Mouse (Mus musculus): ENCODE measurements around the gene Bag1.
"Not testable (repeated sequence)": the region's sequence is repeated elsewhere in the genome, so short reads cannot be mapped to it uniquely, and the experiment has no call there.

Gene Bag1

GRCm38 (mm10) chr4:40934369-40934768 lies 13.7 kb downstream of the Bag1 start:
- DNase-seq = not testable (repeated sequence)

DNA sequence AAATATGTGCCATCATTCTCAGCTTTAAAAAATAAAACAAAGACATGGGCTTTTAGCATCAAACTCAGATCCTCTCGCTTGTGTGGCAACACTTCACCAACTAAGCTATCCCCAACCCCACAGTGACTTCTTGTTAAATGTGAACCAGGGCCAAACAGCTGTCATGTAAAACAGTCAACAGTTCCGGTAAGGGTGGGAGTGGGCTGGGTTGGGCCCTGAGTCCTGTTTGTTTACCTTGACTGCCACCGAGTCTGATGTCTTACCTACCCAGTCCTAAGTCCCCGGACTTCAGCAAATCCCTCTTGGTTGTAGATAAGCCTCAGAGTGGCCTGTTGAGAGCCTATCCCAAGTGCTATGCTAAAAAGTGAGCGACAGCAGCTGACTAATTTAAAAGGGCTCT lies 14.4 kb downstream of the Bag1 start:
- no peak for DNase-seq

GRCm38 (mm10) chr4:40929046-40929445 lies 19.0 kb downstream of the Bag1 start:
- DNase-seq = no peak

GRCm38 (mm10) chr4:40925568-40925967 lies 22.5 kb downstream of the Bag1 start:
- no peak for DNase-seq

- DNase-seq = no peak
Observed at GRCm38 (mm10) chr4:40923087-40923651, 24.9 kb downstream of the Bag1 start.

GRCm38 (mm10) chr4:40921288-40921687 lies 26.8 kb downstream of the Bag1 start:
- DNase-seq = no peak

DNA sequence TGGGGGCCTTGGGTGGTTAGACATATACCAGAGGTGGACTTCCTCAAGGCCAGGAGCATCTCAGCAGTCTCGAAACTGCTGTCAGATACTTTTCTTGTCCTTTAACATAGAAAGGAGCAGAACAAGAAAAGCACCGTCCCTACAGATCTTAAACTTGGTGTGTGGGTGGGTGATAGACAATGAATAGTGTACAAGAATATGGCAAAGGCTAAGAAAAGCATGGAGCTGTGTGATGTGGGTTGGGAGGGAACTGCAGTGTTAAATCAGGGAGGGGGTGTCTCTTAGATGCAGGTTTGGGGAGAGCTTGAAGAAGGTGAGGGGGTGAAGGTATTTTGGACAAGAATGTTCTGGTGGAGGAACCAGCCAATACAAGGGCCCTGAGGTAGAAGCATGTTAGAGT lies 27.5 kb downstream of the Bag1 start:
- no peak for DNase-seq

DNA sequence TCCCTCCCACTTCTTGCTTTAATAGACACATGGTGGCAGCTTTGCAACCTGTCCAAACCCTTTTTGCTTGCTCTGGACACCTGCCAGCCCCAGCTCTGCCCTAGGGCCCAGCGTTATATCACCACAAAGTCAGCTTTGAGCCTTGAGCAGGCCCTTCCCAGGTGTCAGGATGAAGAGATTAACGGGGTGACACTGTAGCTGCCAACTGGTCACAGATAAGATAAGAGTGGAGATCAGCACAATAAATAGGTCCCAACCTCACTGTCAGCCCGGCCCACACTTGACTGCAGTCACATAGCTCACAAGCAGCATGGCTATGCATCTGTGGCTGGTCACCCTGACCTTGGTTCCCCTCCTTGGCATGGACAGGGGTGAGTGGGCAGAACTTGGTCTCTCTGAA lies 28.3 kb downstream of the Bag1 start, which contains the start of gene Spink4:
TSS of gene Spink4 (plus strand) at position 268 of the 400 bp plus-strand sequence.
- no peak for DNase-seq

- no peak for DNase-seq
Observed at GRCm38 (mm10) chr4:40916592-40917155, 31.4 kb downstream of the Bag1 start.

DNA sequence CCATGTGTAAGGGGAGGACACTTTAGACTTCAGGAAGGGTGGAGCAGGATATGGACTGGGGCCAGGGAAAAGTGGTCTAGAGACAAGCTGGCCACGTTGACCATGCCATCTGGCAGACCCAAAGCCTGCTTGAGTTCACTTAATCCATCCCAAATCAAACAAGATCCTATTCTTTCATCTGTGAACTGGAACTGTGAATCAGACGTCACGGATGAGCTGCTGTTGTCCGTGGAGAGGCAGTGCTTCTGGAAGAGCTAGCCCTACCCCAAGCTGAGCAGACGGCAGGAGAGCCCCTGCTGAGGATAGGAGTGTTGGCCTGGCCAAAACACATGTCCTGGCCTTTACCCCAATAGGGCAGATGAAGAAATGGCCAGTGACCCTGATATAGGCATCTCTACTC lies 32.1 kb downstream of the Bag1 start:
- DNase-seq = no peak

GRCm38 (mm10) chr4:40914287-40914867 lies 33.7 kb downstream of the Bag1 start:
- DNase-seq = no peak

- DNase-seq = no peak
Observed at GRCm38 (mm10) chr4:40908261-40908969, 39.7 kb downstream of the Bag1 start.

GRCm38 (mm10) chr4:40906298-40906697 lies 41.8 kb downstream of the Bag1 start:
- DNase-seq = no peak

- DNase-seq = no peak
Observed at GRCm38 (mm10) chr4:40900612-40901011, 47.5 kb downstream of the Bag1 start.

DNA sequence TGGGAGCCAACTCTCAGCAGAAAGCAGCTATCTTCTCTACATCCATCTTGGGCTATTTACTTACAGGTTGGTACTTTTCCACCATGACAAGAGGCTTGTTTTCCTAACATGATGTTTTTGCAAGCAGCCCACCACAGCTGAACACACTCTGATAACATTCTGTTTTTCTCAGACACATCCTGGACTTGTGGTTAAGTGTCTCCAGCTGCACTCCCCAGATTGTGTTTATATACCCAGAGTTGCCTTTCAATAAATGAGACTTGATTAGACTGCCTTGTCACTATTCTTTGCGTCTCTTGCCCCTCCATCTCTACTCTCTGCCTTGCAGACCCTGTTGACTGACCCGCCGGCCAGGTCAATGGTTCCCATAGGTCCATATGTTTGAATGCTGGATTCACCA lies 48.0 kb downstream of the Bag1 start:
- DNase-seq = no peak

DNA sequence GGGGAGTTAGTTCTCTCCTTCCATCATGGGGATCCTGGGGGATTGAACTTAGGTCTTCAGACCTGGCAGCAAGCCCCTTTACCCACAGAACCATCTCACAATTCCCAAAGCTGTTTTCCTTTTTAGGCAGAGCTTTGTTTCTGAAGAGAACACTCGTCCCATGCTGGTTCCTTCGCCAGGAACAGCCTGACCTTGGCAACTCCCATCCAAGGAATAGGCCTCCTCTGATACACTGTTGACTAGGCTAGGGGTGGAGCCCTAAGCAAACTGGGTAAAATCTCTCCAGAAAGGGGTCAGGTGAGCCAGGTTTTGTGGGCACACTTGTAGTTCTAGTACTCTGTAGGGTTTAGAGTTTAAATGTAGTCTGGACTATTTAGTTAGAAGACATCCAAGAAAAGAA lies 48.8 kb downstream of the Bag1 start:
- DNase-seq = no peak

GRCm38 (mm10) chr4:40898476-40899044 lies 49.5 kb downstream of the Bag1 start:
- no peak for DNase-seq

GRCm38 (mm10) chr4:40895646-40896045 lies 52.4 kb downstream of the Bag1 start:
- DNase-seq = no peak

GRCm38 (mm10) chr4:40895118-40895517 lies 53.0 kb downstream of the Bag1 start:
- no peak for DNase-seq

DNA sequence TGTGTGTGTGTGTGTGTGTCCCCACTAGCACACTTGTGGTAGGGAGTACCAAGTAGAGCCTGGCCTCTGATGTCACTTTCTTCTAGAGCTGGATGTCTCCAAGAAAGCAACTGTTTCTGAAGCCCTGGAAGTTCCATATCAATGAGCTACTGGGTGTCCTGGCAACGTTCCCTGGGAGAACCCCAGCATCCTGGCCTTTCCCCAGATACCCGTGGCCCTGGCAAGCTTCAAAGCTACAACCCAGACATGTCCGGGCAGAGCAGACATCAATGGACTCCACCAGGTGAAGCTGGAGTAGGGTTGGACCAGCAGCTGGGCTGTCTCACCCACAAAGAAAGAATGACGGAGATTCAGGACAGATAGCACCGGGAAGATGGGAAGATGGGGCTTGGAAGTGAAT lies 56.9 kb downstream of the Bag1 start:
- DNase-seq = no peak

DNA sequence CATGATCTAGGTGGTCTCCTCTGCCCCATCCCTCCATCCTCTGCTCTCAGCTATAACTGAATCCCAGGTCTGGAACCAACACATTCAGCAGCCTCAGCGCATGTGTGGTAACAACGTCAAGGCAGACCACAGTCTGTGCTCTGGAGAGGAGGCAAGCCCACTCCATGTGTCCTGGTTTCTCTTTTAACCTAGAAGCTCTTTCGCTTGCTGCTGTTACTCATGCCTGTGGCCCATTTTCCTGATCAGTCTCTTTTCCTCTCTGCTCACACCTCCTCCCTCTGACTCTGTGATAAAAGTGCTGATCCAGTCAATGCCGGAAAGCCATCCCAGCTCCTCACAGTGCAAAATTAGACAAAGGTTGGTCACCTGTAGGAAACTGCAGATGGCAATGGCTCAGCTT lies 58.1 kb downstream of the Bag1 start:
- no peak for DNase-seq

- DNase-seq = no peak
Observed at GRCm38 (mm10) chr4:40889252-40889651, 58.8 kb downstream of the Bag1 start.

GRCm38 (mm10) chr4:40888839-40889238 lies 59.3 kb downstream of the Bag1 start:
- DNase-seq = no peak
